Mouse (Mus musculus): ENCODE results near the gene Retreg3. TPM values are rescaled to one million over a fixed set of nuclear protein-coding genes. Genes with fewer than 3 reads are reported as not detected.

Retreg3 gene
- polyA plus RNA-seq, 1 experiment from 2014 or later: 10.7 TPM

- 90% methylated on average over 8 of the region's 8 CpGs for WGBS
- ATAC-seq (ENCODE audit: low FRiP score): no peak
Measured at GRCm38 (mm10) chr11:101051617-101052016, 68.1 kb downstream of the Retreg3 start.

DNA sequence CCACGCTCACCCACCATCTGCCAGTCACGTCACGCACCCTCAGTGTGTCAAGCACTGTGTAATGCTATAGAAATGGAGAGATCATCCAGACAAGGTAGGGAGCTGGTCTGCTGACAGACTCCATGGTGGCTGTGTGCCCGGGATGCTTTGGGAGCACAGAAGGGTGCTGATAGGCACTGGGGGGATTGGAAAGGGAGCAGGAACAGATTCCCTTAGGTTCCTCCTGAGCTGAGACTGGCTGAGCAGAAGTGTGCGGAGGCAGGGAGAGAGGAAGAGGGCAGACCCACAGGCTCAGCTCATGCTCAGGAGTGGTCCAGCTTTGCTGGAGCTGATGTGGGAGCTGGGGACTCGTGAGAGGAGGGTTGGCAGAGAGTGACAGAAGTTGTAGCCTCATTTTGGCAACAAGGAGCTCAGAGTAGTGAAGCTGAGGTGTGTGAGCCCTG is 68.6 kb downstream of the Retreg3 start:
- Histone ChIP-seq H3K27ac (ENCODE audit: low read depth, low read length) (no peak overlapping the region), H3K36me3 (ENCODE audit: control insufficient read depth, insufficient read depth, low read length) (0 out of 2 replicates have a peak, but pooled peaks cover 7% of the 10 kb centered on the region), H3K4me2 (replicated peaks; ENCODE audit: low read depth, low read length) (no peak overlapping the region), H3K4me3 (ENCODE audit: low read depth, low read length) (no peak overlapping the region), H3K4me1 (replicated peaks; ENCODE audit: control insufficient read depth, insufficient read depth, low read length) (no peaks in the 10 kb centered on the region), H3K9ac (ENCODE audit: low read depth, low read length) (no peak overlapping the region), H3K27me3 (ENCODE audit: control insufficient read depth, insufficient read depth, low read length) (no peaks in the 10 kb centered on the region), H3K9me3 (ENCODE audit: control insufficient read depth, low read length) (no peaks in the 10 kb centered on the region)
- DNase-seq (ENCODE audit: low spot score) (no peak), ATAC-seq (ENCODE audit: low FRiP score) (no peak)
- WGBS: 89% methylated on average over 6 of the region's 6 CpGs

More at GRCm38 (mm10) chr11:101051617-101052016, 68.1 kb downstream of the Retreg3 start:
- DNase-seq (ENCODE audit: low spot score): no peak
- Histone ChIP-seq H3K4me2 (replicated peaks; ENCODE audit: low read depth, low read length) (no peak overlapping the region), H3K9me3 (ENCODE audit: control insufficient read depth, low read length) (no peaks in the 10 kb centered on the region), H3K4me1 (replicated peaks; ENCODE audit: control insufficient read depth, insufficient read depth, low read length) (no peaks in the 10 kb centered on the region), H3K36me3 (ENCODE audit: control insufficient read depth, insufficient read depth, low read length) (0 out of 2 replicates have a peak, but pooled peaks cover 7% of the 10 kb centered on the region), H3K9ac (ENCODE audit: low read depth, low read length) (no peak overlapping the region), H3K27me3 (ENCODE audit: control insufficient read depth, insufficient read depth, low read length) (no peaks in the 10 kb centered on the region), H3K27ac (ENCODE audit: low read depth, low read length) (no peak overlapping the region), H3K4me3 (ENCODE audit: low read depth, low read length) (no peak overlapping the region)

DNA sequence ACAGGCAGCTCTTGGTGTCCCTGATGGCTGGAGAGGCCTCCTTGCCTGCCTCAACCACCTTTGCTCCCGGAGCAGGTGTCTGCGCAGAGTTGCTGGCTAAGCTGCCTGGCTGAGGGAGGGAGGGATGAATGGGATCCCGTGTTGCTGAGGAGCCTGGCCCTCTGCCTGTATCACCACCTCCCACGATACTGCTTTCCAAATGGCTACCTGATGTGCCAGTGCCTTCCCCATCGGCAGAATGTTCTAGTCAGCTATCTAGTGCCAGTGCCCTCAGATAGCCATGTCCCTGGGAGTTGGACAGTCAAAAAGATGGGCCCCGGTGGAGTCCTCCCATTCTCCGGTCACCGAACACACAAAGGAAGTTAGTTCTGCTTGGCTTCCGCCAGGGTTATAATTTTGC is 69.3 kb downstream of the Retreg3 start:
- 89% methylated on average over 9 of the region's 9 CpGs for WGBS
- no peak overlapping the region for H3K27ac ChIP-seq (ENCODE audit: low read depth, low read length)

GRCm38 (mm10) chr11:101047502-101047901 is 72.2 kb downstream of the Retreg3 start:
- no peaks in the 10 kb centered on the region for H3K9me3 ChIP-seq (ENCODE audit: control insufficient read depth, low read length)
- H3K27me3 ChIP-seq (ENCODE audit: control insufficient read depth, insufficient read depth, low read length): no peaks in the 10 kb centered on the region
- H3K9ac ChIP-seq (ENCODE audit: low read depth, low read length): no peak overlapping the region
- H3K4me2 ChIP-seq (replicated peaks; ENCODE audit: low read depth, low read length): no peak overlapping the region
- WGBS: 82% methylated on average over 3 of the region's 3 CpGs
- DNase-seq (ENCODE audit: low spot score) (no peak), ATAC-seq (ENCODE audit: low FRiP score) (no peak)
- H3K4me1 ChIP-seq (replicated peaks; ENCODE audit: control insufficient read depth, insufficient read depth, low read length): no peaks in the 10 kb centered on the region
- H3K36me3 ChIP-seq (ENCODE audit: control insufficient read depth, insufficient read depth, low read length): 0 out of 2 replicates have a peak, but pooled peaks cover 3% of the 10 kb centered on the region
- H3K27ac ChIP-seq (ENCODE audit: low read depth, low read length): no peak overlapping the region
- H3K4me3 ChIP-seq (ENCODE audit: low read depth, low read length): no peak overlapping the region

More for the DNA sequence above, 69.3 kb downstream of the Retreg3 start:
- no peak overlapping the region for H3K4me2 ChIP-seq (replicated peaks; ENCODE audit: low read depth, low read length)
- DNase-seq (ENCODE audit: low spot score): no peak
- no peaks in the 10 kb centered on the region for H3K4me1 ChIP-seq (replicated peaks; ENCODE audit: control insufficient read depth, insufficient read depth, low read length)
- H3K4me3 ChIP-seq (ENCODE audit: low read depth, low read length): no peak overlapping the region
- H3K9ac ChIP-seq (ENCODE audit: low read depth, low read length): no peak overlapping the region
- H3K36me3 ChIP-seq (ENCODE audit: control insufficient read depth, insufficient read depth, low read length): 0 out of 2 replicates have a peak, but pooled peaks cover 7% of the 10 kb centered on the region
- no peaks in the 10 kb centered on the region for H3K27me3 ChIP-seq (ENCODE audit: control insufficient read depth, insufficient read depth, low read length)
- H3K9me3 ChIP-seq (ENCODE audit: control insufficient read depth, low read length): no peaks in the 10 kb centered on the region
- no peak for ATAC-seq (ENCODE audit: low FRiP score)

DNA sequence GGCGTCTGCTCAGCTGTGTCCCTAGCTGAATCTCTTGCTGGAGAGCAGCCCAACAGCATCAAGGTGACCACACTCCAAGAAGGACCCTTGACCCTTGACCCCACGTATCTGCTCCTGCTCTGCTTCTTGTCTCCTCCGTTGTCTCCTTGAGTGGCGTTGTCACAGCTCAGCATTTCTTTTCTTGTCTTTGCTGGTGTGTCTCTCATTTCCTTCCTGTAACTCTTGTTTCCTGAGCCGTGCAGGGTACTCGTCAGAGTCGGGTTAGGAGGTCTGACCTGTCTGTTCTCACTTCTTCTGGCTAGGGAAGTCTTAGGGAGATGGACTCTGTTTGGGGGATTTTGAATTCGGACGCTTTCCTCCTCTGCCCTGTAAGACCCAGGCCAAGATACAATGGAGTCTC is 73.3 kb downstream of the Retreg3 start:
- Histone ChIP-seq H3K4me3 (ENCODE audit: low read depth, low read length) (no peak overlapping the region), H3K27ac (ENCODE audit: low read depth, low read length) (no peak overlapping the region), H3K27me3 (ENCODE audit: control insufficient read depth, insufficient read depth, low read length) (no peaks in the 10 kb centered on the region), H3K9me3 (ENCODE audit: control insufficient read depth, low read length) (no peaks in the 10 kb centered on the region), H3K9ac (ENCODE audit: low read depth, low read length) (no peak overlapping the region), H3K36me3 (ENCODE audit: control insufficient read depth, insufficient read depth, low read length) (0 out of 2 replicates have a peak, but pooled peaks cover 3% of the 10 kb centered on the region), H3K4me1 (replicated peaks; ENCODE audit: control insufficient read depth, insufficient read depth, low read length) (no peaks in the 10 kb centered on the region), H3K4me2 (replicated peaks; ENCODE audit: low read depth, low read length) (no peak overlapping the region)
- WGBS: 68% methylated on average over 9 of the region's 9 CpGs
- ATAC-seq (ENCODE audit: low FRiP score): no peak
- DNase-seq (ENCODE audit: low spot score): no peak

Other genes starting within 250 kb of the Retreg3 start
- gene Stat3, start 180.4 kb downstream of the Retreg3 start, polyA plus RNA-seq (2014; fragmentation: Nextera tagmentation; extraction: Ambion mirVana): 25.6 and 33.3 TPM in 2 replicates
- 11.9 and 13.2 TPM in 2 replicates for gene Cavin1, start 149.0 kb downstream of the Retreg3 start, polyA plus RNA-seq (2014; fragmentation: Nextera tagmentation; extraction: Ambion mirVana)
- 48.5 and 49.3 TPM in 2 replicates for gene Atp6v0a1, start 110.4 kb downstream of the Retreg3 start, polyA plus RNA-seq (2014; fragmentation: Nextera tagmentation; extraction: Ambion mirVana)
- gene Naglu, start 49.9 kb downstream of the Retreg3 start, polyA plus RNA-seq (2014; fragmentation: Nextera tagmentation; extraction: Ambion mirVana): 5.8 and 5.9 TPM in 2 replicates
- gene Hsd17b1, start 41.5 kb downstream of the Retreg3 start, polyA plus RNA-seq (2014; fragmentation: Nextera tagmentation; extraction: Ambion mirVana): not detected in 2 replicates
- 50.9 and 51.6 TPM in 2 replicates for gene Coasy, start 37.3 kb downstream of the Retreg3 start, polyA plus RNA-seq (2014; fragmentation: Nextera tagmentation; extraction: Ambion mirVana)
- 57.1 and 57.3 TPM in 2 replicates for gene Mlx, start 32.6 kb downstream of the Retreg3 start, polyA plus RNA-seq (2014; fragmentation: Nextera tagmentation; extraction: Ambion mirVana)
- 54.3 and 54.8 TPM in 2 replicates for gene Psmc3ip, start 24.5 kb downstream of the Retreg3 start, polyA plus RNA-seq (2014; fragmentation: Nextera tagmentation; extraction: Ambion mirVana)
- 97.7 and 98.6 TPM in 2 replicates for gene Tubg1, start within 50 bp of the Retreg3 start, polyA plus RNA-seq (2014; fragmentation: Nextera tagmentation; extraction: Ambion mirVana)
- gene Tubg2, start 36.0 kb upstream of the Retreg3 start, polyA plus RNA-seq (2014; fragmentation: Nextera tagmentation; extraction: Ambion mirVana): 5.5 and 5.7 TPM in 2 replicates
- gene Cntnap1, start 50.6 kb upstream of the Retreg3 start, polyA plus RNA-seq (2014; fragmentation: Nextera tagmentation; extraction: Ambion mirVana): 0.29 and 0.39 TPM in 2 replicates
- gene Plekhh3, start 51.5 kb upstream of the Retreg3 start, polyA plus RNA-seq (2014; fragmentation: Nextera tagmentation; extraction: Ambion mirVana): 7.7 and 8.2 TPM in 2 replicates
- gene Ccr10, start 55.5 kb upstream of the Retreg3 start, polyA plus RNA-seq (2014; fragmentation: Nextera tagmentation; extraction: Ambion mirVana): 0.19 TPM in 1 of 2 replicates, not detected in the other
- gene Ezh1, start 106.6 kb upstream of the Retreg3 start, polyA plus RNA-seq (2014; fragmentation: Nextera tagmentation; extraction: Ambion mirVana): 11.1 and 11.5 TPM in 2 replicates
- 63.0 and 71.9 TPM in 2 replicates for gene Ramp2, start 126.1 kb upstream of the Retreg3 start, polyA plus RNA-seq (2014; fragmentation: Nextera tagmentation; extraction: Ambion mirVana)
- 117 and 119 TPM in 2 replicates for gene Vps25, start 133.8 kb upstream of the Retreg3 start, polyA plus RNA-seq (2014; fragmentation: Nextera tagmentation; extraction: Ambion mirVana)
- 5.2 and 6.0 TPM in 2 replicates for gene Wnk4, start 140.7 kb upstream of the Retreg3 start, polyA plus RNA-seq (2014; fragmentation: Nextera tagmentation; extraction: Ambion mirVana)
- 1.3 and 1.7 TPM in 2 replicates for gene Cntd1, start 159.1 kb upstream of the Retreg3 start, polyA plus RNA-seq (2014; fragmentation: Nextera tagmentation; extraction: Ambion mirVana)
- gene Coa3, start 159.2 kb upstream of the Retreg3 start, polyA plus RNA-seq (2014; fragmentation: Nextera tagmentation; extraction: Ambion mirVana): 213 and 217 TPM in 2 replicates
- 166 and 178 TPM in 2 replicates for gene Becn1, start 182.4 kb upstream of the Retreg3 start, polyA plus RNA-seq (2014; fragmentation: Nextera tagmentation; extraction: Ambion mirVana)
- gene Psme3, start 196.3 kb upstream of the Retreg3 start, polyA plus RNA-seq (2014; fragmentation: Nextera tagmentation; extraction: Ambion mirVana): 138 and 143 TPM in 2 replicates
- 1.4 and 1.8 TPM in 2 replicates for gene Aoc2, start 205.2 kb upstream of the Retreg3 start, polyA plus RNA-seq (2014; fragmentation: Nextera tagmentation; extraction: Ambion mirVana)
- gene Aoc3, start 210.7 kb upstream of the Retreg3 start, polyA plus RNA-seq (2014; fragmentation: Nextera tagmentation; extraction: Ambion mirVana): 0.10 TPM in 1 of 2 replicates, not detected in the other
- not detected in 2 replicates for gene G6pc, start 247.7 kb upstream of the Retreg3 start, polyA plus RNA-seq (2014; fragmentation: Nextera tagmentation; extraction: Ambion mirVana)

All from hindbrain, embryonic 11.5 days (tissue).